Mouse (Mus musculus): ENCODE results near the gene Nlrp2. TPM values are rescaled to one million over a fixed set of nuclear protein-coding genes. Genes with fewer than 3 reads are reported as not detected.

Nlrp2 gene
- polyA plus RNA-seq (2014; fragmentation: Nextera tagmentation; extraction: Ambion mirVana): not detected in 2 replicates

- no peak for DNase-seq (ENCODE audit: low spot score)
- no peaks in the 10 kb centered on the region for H3K4me1 ChIP-seq (replicated peaks; ENCODE audit: control insufficient read depth, insufficient read depth, low read length)
- no peak within 1 kb of the TSS for H3K4me2 ChIP-seq (replicated peaks; ENCODE audit: low read depth, low read length)
- no peaks in the 10 kb centered on the region for H3K36me3 ChIP-seq (ENCODE audit: control insufficient read depth, insufficient read depth, low read length)
- no peaks in the 10 kb centered on the region for H3K27me3 ChIP-seq (ENCODE audit: control insufficient read depth, insufficient read depth, low read length)
- no peak within 1 kb of the TSS for H3K27ac ChIP-seq (ENCODE audit: low read depth, low read length)
- ATAC-seq (ENCODE audit: low FRiP score): no peak
- no peak within 1 kb of the TSS for H3K9ac ChIP-seq (ENCODE audit: low read depth, low read length)
- peaks cover 16% of the 10 kb centered on the region for H3K9me3 ChIP-seq (ENCODE audit: control insufficient read depth, low read length)
- WGBS: 88% methylated on average over 4 of the region's 4 CpGs
- no peak within 1 kb of the TSS for H3K4me3 ChIP-seq (ENCODE audit: low read depth, low read length)
These were observed at the start of gene Nlrp2 for GRCm38 (mm10) chr7:5350935-5351334. Gene Nlrp2 (minus strand): TSS chr7:5351035.

GRCm38 (mm10) chr7:5366724-5367123 lies 15.9 kb upstream of the Nlrp2 start:
- Histone ChIP-seq H3K36me3 (ENCODE audit: control insufficient read depth, insufficient read depth, low read length) (no peaks in the 10 kb centered on the region), H3K27me3 (ENCODE audit: control insufficient read depth, insufficient read depth, low read length) (no peaks in the 10 kb centered on the region), H3K4me1 (replicated peaks; ENCODE audit: control insufficient read depth, insufficient read depth, low read length) (no peaks in the 10 kb centered on the region), H3K4me2 (replicated peaks; ENCODE audit: low read depth, low read length) (no peak overlapping the region), H3K9me3 (ENCODE audit: control insufficient read depth, low read length) (peaks cover 10% of the 10 kb centered on the region; the same call in 1 of the 2 replicates), H3K27ac (ENCODE audit: low read depth, low read length) (no peak overlapping the region), H3K9ac (ENCODE audit: low read depth, low read length) (no peak overlapping the region), H3K4me3 (ENCODE audit: low read depth, low read length) (no peak overlapping the region)
- 78% methylated on average over 2 of the region's 2 CpGs for WGBS
- no peak for DNase-seq (ENCODE audit: low spot score)
- no peak for ATAC-seq (ENCODE audit: low FRiP score)

GRCm38 (mm10) chr7:5363599-5363998 lies 12.8 kb upstream of the Nlrp2 start:
- H3K27ac ChIP-seq (ENCODE audit: low read depth, low read length): no peak overlapping the region
- no peak overlapping the region for H3K4me2 ChIP-seq (replicated peaks; ENCODE audit: low read depth, low read length)
- no peak for DNase-seq (ENCODE audit: low spot score)
- peaks cover 12% of the 10 kb centered on the region; the same call in 1 of the 2 replicates for H3K9me3 ChIP-seq (ENCODE audit: control insufficient read depth, low read length)
- no peaks in the 10 kb centered on the region for H3K27me3 ChIP-seq (ENCODE audit: control insufficient read depth, insufficient read depth, low read length)
- H3K36me3 ChIP-seq (ENCODE audit: control insufficient read depth, insufficient read depth, low read length): no peaks in the 10 kb centered on the region
- 95% methylated on average over 5 of the region's 5 CpGs for WGBS
- H3K9ac ChIP-seq (ENCODE audit: low read depth, low read length): no peak overlapping the region
- no peak for ATAC-seq (ENCODE audit: low FRiP score)
- H3K4me3 ChIP-seq (ENCODE audit: low read depth, low read length): no peak overlapping the region
- no peaks in the 10 kb centered on the region for H3K4me1 ChIP-seq (replicated peaks; ENCODE audit: control insufficient read depth, insufficient read depth, low read length)

GRCm38 (mm10) chr7:5350237-5350636 lies 598 bp downstream of the Nlrp2 start, which contains the start of gene Gm5065:
Gene Gm5065 (plus strand): TSS chr7:5350537.
- no peaks in the 10 kb centered on the region for H3K36me3 ChIP-seq (ENCODE audit: control insufficient read depth, insufficient read depth, low read length)
- WGBS: 92% methylated on average over 1 of the region's 1 CpGs
- H3K4me1 ChIP-seq (replicated peaks; ENCODE audit: control insufficient read depth, insufficient read depth, low read length): no peaks in the 10 kb centered on the region
- no peak within 1 kb of the TSS for H3K4me2 ChIP-seq (replicated peaks; ENCODE audit: low read depth, low read length)
- no peak within 1 kb of the TSS for H3K9ac ChIP-seq (ENCODE audit: low read depth, low read length)
- H3K4me3 ChIP-seq (ENCODE audit: low read depth, low read length): no peak within 1 kb of the TSS
- peaks cover 9% of the 10 kb centered on the region for H3K9me3 ChIP-seq (ENCODE audit: control insufficient read depth, low read length)
- DNase-seq (ENCODE audit: low spot score) (no peak), ATAC-seq (ENCODE audit: low FRiP score) (no peak)
- H3K27ac ChIP-seq (ENCODE audit: low read depth, low read length): no peak within 1 kb of the TSS
- no peaks in the 10 kb centered on the region for H3K27me3 ChIP-seq (ENCODE audit: control insufficient read depth, insufficient read depth, low read length)

GRCm38 (mm10) chr7:5327511-5327910 lies 23.3 kb downstream of the Nlrp2 start:
- Histone ChIP-seq H3K27me3 (ENCODE audit: control insufficient read depth, insufficient read depth, low read length) (no peaks in the 10 kb centered on the region), H3K4me1 (replicated peaks; ENCODE audit: control insufficient read depth, insufficient read depth, low read length) (no peaks in the 10 kb centered on the region), H3K9ac (ENCODE audit: low read depth, low read length) (no peak overlapping the region), H3K27ac (ENCODE audit: low read depth, low read length) (no peak overlapping the region), H3K9me3 (ENCODE audit: control insufficient read depth, low read length) (no peaks in the 10 kb centered on the region; the same call in 1 of the 2 replicates), H3K4me2 (replicated peaks; ENCODE audit: low read depth, low read length) (no peak overlapping the region), H3K36me3 (ENCODE audit: control insufficient read depth, insufficient read depth, low read length) (no peaks in the 10 kb centered on the region), H3K4me3 (ENCODE audit: low read depth, low read length) (no peak overlapping the region)
- 76% methylated on average over 1 of the region's 1 CpGs for WGBS
- DNase-seq (ENCODE audit: low spot score) (no peak), ATAC-seq (ENCODE audit: low FRiP score) (no peak)

GRCm38 (mm10) chr7:5288281-5288680 lies 62.6 kb downstream of the Nlrp2 start:
- DNase-seq (ENCODE audit: low spot score): no peak
- 78% methylated on average over 1 of the region's 1 CpGs for WGBS
- H3K4me3 ChIP-seq (ENCODE audit: low read depth, low read length): no peak overlapping the region

GRCm38 (mm10) chr7:5263051-5263450 lies 87.8 kb downstream of the Nlrp2 start:
- 83% methylated on average over 3 of the region's 3 CpGs for WGBS
- H3K27me3 ChIP-seq (ENCODE audit: control insufficient read depth, insufficient read depth, low read length): no peaks in the 10 kb centered on the region
- no peak overlapping the region for H3K4me2 ChIP-seq (replicated peaks; ENCODE audit: low read depth, low read length)
- ATAC-seq (ENCODE audit: low FRiP score): no peak
- H3K36me3 ChIP-seq (ENCODE audit: control insufficient read depth, insufficient read depth, low read length): no peaks in the 10 kb centered on the region
- H3K4me1 ChIP-seq (replicated peaks; ENCODE audit: control insufficient read depth, insufficient read depth, low read length): no peaks in the 10 kb centered on the region
- peaks cover under 1% of the 10 kb centered on the region; the same call in 1 of the 2 replicates for H3K9me3 ChIP-seq (ENCODE audit: control insufficient read depth, low read length)
- no peak overlapping the region for H3K27ac ChIP-seq (ENCODE audit: low read depth, low read length)
- H3K9ac ChIP-seq (ENCODE audit: low read depth, low read length): no peak overlapping the region
- H3K4me3 ChIP-seq (ENCODE audit: low read depth, low read length): no peak overlapping the region
- DNase-seq (ENCODE audit: low spot score): no peak

More at GRCm38 (mm10) chr7:5288281-5288680, 62.6 kb downstream of the Nlrp2 start:
- Histone ChIP-seq H3K27ac (ENCODE audit: low read depth, low read length) (no peak overlapping the region), H3K9me3 (ENCODE audit: control insufficient read depth, low read length) (peaks cover 5% of the 10 kb centered on the region), H3K9ac (ENCODE audit: low read depth, low read length) (no peak overlapping the region), H3K27me3 (ENCODE audit: control insufficient read depth, insufficient read depth, low read length) (no peaks in the 10 kb centered on the region), H3K4me1 (replicated peaks; ENCODE audit: control insufficient read depth, insufficient read depth, low read length) (no peaks in the 10 kb centered on the region), H3K4me2 (replicated peaks; ENCODE audit: low read depth, low read length) (no peak overlapping the region), H3K36me3 (ENCODE audit: control insufficient read depth, insufficient read depth, low read length) (no peaks in the 10 kb centered on the region)
- no peak for ATAC-seq (ENCODE audit: low FRiP score)

Other genes starting within 250 kb of the Nlrp2 start
- gene Rfpl4, start 234.1 kb downstream of the Nlrp2 start, polyA plus RNA-seq (2014; fragmentation: Nextera tagmentation; extraction: Ambion mirVana): not detected in 2 replicates
- 0.18 and 0.31 TPM in 2 replicates for gene Rasl2-9, start 225.1 kb downstream of the Nlrp2 start, polyA plus RNA-seq (2014; fragmentation: Nextera tagmentation; extraction: Ambion mirVana)
- gene Vmn1r55, start 201.4 kb downstream of the Nlrp2 start, polyA plus RNA-seq (2014; fragmentation: Nextera tagmentation; extraction: Ambion mirVana): 0.01 and 0.05 TPM in 2 replicates
- gene Vmn1r56, start 154.3 kb downstream of the Nlrp2 start, polyA plus RNA-seq (2014; fragmentation: Nextera tagmentation; extraction: Ambion mirVana): not detected in 2 replicates
- not detected in 2 replicates for gene Vmn1r57, start 132.5 kb downstream of the Nlrp2 start, polyA plus RNA-seq (2014; fragmentation: Nextera tagmentation; extraction: Ambion mirVana)
- gene Gm5065, start 498 bp downstream of the Nlrp2 start, polyA plus RNA-seq (2014; fragmentation: Nextera tagmentation; extraction: Ambion mirVana): not detected in 2 replicates
- gene Vmn1r58, start 62.4 kb upstream of the Nlrp2 start, polyA plus RNA-seq (2014; fragmentation: Nextera tagmentation; extraction: Ambion mirVana): not detected in 2 replicates
- gene Vmn1r59, start 105.7 kb upstream of the Nlrp2 start, polyA plus RNA-seq (2014; fragmentation: Nextera tagmentation; extraction: Ambion mirVana): not detected in 2 replicates
- gene Vmn2r28, start 142.9 kb upstream of the Nlrp2 start, polyA plus RNA-seq (2014; fragmentation: Nextera tagmentation; extraction: Ambion mirVana): not detected in 2 replicates
- gene Vmn1r60, start 196.3 kb upstream of the Nlrp2 start, polyA plus RNA-seq (2014; fragmentation: Nextera tagmentation; extraction: Ambion mirVana): not detected in 2 replicates